ENCODE assay signal across 22 mouse cellular contexts in the genomic region with DNA sequence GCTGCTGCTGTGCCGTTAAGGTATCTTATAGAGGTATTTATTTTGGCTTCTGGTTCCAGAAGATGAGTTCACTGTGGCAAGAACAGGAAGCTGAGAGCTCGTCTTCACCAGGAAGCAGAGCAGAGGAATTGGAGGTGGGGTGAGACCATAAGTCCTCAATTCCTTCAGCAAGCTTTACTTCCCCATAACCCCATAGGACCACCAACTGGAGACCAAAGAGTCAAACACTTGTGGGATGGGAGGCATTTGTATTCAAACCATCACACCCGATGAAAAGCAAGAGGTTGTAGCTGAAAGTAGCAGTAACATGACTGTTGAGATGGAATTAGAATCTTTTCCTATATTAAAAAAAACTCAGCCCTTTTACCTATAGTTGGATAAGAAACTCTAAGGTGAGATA.
DNase-seq lines count a peak whose midpoint lies in the region; TF ChIP-seq lines count a peak whose summit lies in the region.
"Had no signal": no experiment of that assay in that cellular context is flagged by ENCODE, and none has a peak within 500 bp of the region (broad histone marks: within the 10 kb centered on the region; RNA-seq: fewer than 3 reads in every experiment).

No protein-coding gene starts in this region.

- H3K27ac ChIP-seq in ES-Bruce4 (ENCODE audit: insufficient read depth, low read length) = 0 out of 2 replicates have a peak overlapping the region, but pooled peaks have one; percentile 7
- H3K27ac ChIP-seq: embryonic facial prominence, embryonic 13.5 days; embryonic facial prominence, embryonic 15.5 days; forebrain, embryonic 10.5 days; forebrain, embryonic 12.5 days had no signal

- no peak for TF ChIP-seq CTCF in ES-Bruce4 (IDR thresholded peaks at IDR 0.05; ENCODE audit: low read depth, low read length)

- no peak for TF ChIP-seq EP300 in ES-Bruce4 (IDR thresholded peaks at IDR 0.05; ENCODE audit: insufficient read depth, low read depth, low read length)

- peaks cover 84% of the 10 kb centered on the region for H3K79me2 ChIP-seq in myocyte (ENCODE audit: control insufficient read depth, insufficient read depth)

- H3K27me3 ChIP-seq in ES-Bruce4 (ENCODE audit: control insufficient read depth, insufficient read depth, low read length, poor library complexity, severe bottlenecking) (no peaks in the 10 kb centered on the region), myocyte (ENCODE audit: control insufficient read depth, insufficient read depth, insufficient read length) (no peaks in the 10 kb centered on the region)
- H3K27me3 ChIP-seq: embryonic facial prominence, embryonic 13.5 days; embryonic facial prominence, embryonic 15.5 days; forebrain, embryonic 12.5 days; Patski had no signal

- H3K9ac ChIP-seq in ES-Bruce4 (ENCODE audit: low read depth, poor library complexity, severe bottlenecking) = no peak overlapping the region
- H3K9ac ChIP-seq: embryonic facial prominence, embryonic 13.5 days; embryonic facial prominence, embryonic 15.5 days; forebrain, embryonic 12.5 days had no signal

- no peak overlapping the region for H3ac ChIP-seq in myocyte (ENCODE audit: control insufficient read depth, insufficient read length)

- H3K36me3 ChIP-seq in ES-Bruce4 (ENCODE audit: control insufficient read depth, insufficient read depth, low read length, poor library complexity, severe bottlenecking) (no peaks in the 10 kb centered on the region), myocyte (ENCODE audit: control insufficient read depth, insufficient read depth) (peaks cover 3% of the 10 kb centered on the region)
- H3K36me3 ChIP-seq: embryonic facial prominence, embryonic 13.5 days; embryonic facial prominence, embryonic 15.5 days; forebrain, embryonic 12.5 days; G1E had no signal

- H3K9me3 ChIP-seq in ES-Bruce4 (replicated peaks; ENCODE audit: control insufficient read depth, insufficient read depth, low read length, poor library complexity, severe bottlenecking) = no peaks in the 10 kb centered on the region
- H3K9me3 ChIP-seq: embryonic facial prominence, embryonic 13.5 days; embryonic facial prominence, embryonic 15.5 days; forebrain, embryonic 10.5 days; G1E had no signal

- H3K4me2 ChIP-seq in myocyte (ENCODE audit: low read depth) = peak overlapping the region; percentile 46
- H3K4me2 ChIP-seq: embryonic facial prominence, embryonic 13.5 days; embryonic facial prominence, embryonic 15.5 days; forebrain, embryonic 12.5 days had no signal

- peak; percentile 80 for DNase-seq in heart, adult 11 months
- DNase-seq in heart, adult 8-10 months (ENCODE audit: low spot score) = no peak
- no peak for DNase-seq in layer of hippocampus, adult 11-12 months (ENCODE audit: low spot score)
- DNase-seq: adrenal gland, adult 8-10 months; adrenal gland, postnatal 14 days; adrenal gland, postnatal 36 days; cerebellum, adult 11 months; cerebellum, adult 18-20 months; cerebellum, adult 8-10 months; cerebellum, adult 9-11 months; cerebellum, postnatal 14 days; cerebellum, postnatal 36 days; embryo, embryonic 11 days had no signal

- H3K4me3 ChIP-seq in ES-Bruce4 (ENCODE audit: low read depth, low read length) (no peak overlapping the region), myocyte (no peak overlapping the region)
- H3K4me3 ChIP-seq: embryonic facial prominence, embryonic 13.5 days; embryonic facial prominence, embryonic 15.5 days; erythroblast, embryonic 14.5 days; forebrain, embryonic 10.5 days; forebrain, embryonic 12.5 days had no signal

- TF ChIP-seq POLR2A in ES-Bruce4 (IDR thresholded peaks at IDR 0.05; ENCODE audit: insufficient read depth, low read length) (no peak), myocyte (IDR thresholded peaks at IDR 0.05; ENCODE audit: insufficient read length, low read depth) (no peak)

- H3K4me1 ChIP-seq in ES-Bruce4 (ENCODE audit: control insufficient read depth, insufficient read depth, low read length) = peaks cover 14% of the 10 kb centered on the region

TF ChIP-seq in myocyte, 11 proteins besides CTCF, POLR2A, EP300 and RAD21:
- TF ChIP-seq SRF (IDR thresholded peaks at IDR 0.05; ENCODE audit: control insufficient read depth, insufficient read length, low read depth) (no peak), MYOD1 (IDR thresholded peaks at IDR 0.05; ENCODE audit: control insufficient read depth in 1 of 3, insufficient read length in 2 of 3, low read depth in 2 of 3) (no peak), MYOG (IDR thresholded peaks at IDR 0.05; ENCODE audit: control insufficient read depth in 1 of 3, insufficient read depth in 1 of 3, insufficient read length in 2 of 3, low read depth in 2 of 3) (no peak), REST (IDR thresholded peaks at IDR 0.05; ENCODE audit: insufficient read depth, insufficient read length) (no peak), CEBPB (IDR thresholded peaks at IDR 0.05; ENCODE audit: insufficient read depth, poor library complexity, severe bottlenecking) (no peak), USF1 (IDR thresholded peaks at IDR 0.05; ENCODE audit: low read depth) (no peak), MAX (IDR thresholded peaks at IDR 0.05; ENCODE audit: low read depth) (no peak), TCF3 (IDR thresholded peaks at IDR 0.05; ENCODE audit: insufficient read length, low read depth) (no peak), E2F4 (IDR thresholded peaks at IDR 0.05; ENCODE audit: insufficient read depth) (no peak), TCF12 (IDR thresholded peaks at IDR 0.05; ENCODE audit: insufficient read depth, poor library complexity, severe bottlenecking) (no peak), POLR2AphosphoS2 (IDR thresholded peaks at IDR 0.05; ENCODE audit: insufficient read length, low read depth) (no peak)
